Mouse (Mus musculus) liver, embryonic 13.5 days (tissue): ENCODE data around the gene Atp11b. TPM values are rescaled to one million over a fixed set of nuclear protein-coding genes. Genes with fewer than 3 reads are reported as not detected.

Experiments used
- ATAC-seq: fragments of 200-750 bp; cut with Nextera tagmentation; 2 replicates; pipeline ENCODE4 v1.8.0; 2017; ENCODE audit warnings: low read depth, mild to moderate bottlenecking, moderate number of reproducible peaks, moderate library complexity
- DNase-seq: peaks from one replicate; pipeline ENCODE4 v3.0.0; 2022
- H3K27ac ChIP-seq: fragments of 300-500 bp; sonication (generic); 2 replicates; pipeline ENCODE4 v1.5.1; 2015; ENCODE audit warnings: moderate library complexity, mild to moderate bottlenecking, inconsistent platforms
- H3K27me3 ChIP-seq: fragments of 300-500 bp; sonication (generic); 2 replicates; pipeline ENCODE4 v1.6.1; 2015; ENCODE audit warnings: mild to moderate bottlenecking, inconsistent platforms
- H3K36me3 ChIP-seq: fragments of 300-500 bp; sonication (generic); 2 replicates; pipeline ENCODE4 v1.6.1; 2015; ENCODE audit warnings: mild to moderate bottlenecking, inconsistent platforms
- H3K4me1 ChIP-seq: fragments of 300-500 bp; sonication (generic); replicated peaks from 2 replicates; pipeline ENCODE4 v1.6.1; 2015; ENCODE audit warnings: inconsistent platforms
- H3K4me2 ChIP-seq: fragments of 300-500 bp; sonication (generic); 2 replicates; pipeline ENCODE4 v1.6.1; 2015; ENCODE audit warnings: inconsistent platforms, mild to moderate bottlenecking, moderate library complexity
- H3K4me3 ChIP-seq: fragments of 300-500 bp; sonication (generic); replicated peaks from 2 replicates; pipeline ENCODE4 v1.5.1; 2015; ENCODE audit warnings: mild to moderate bottlenecking, inconsistent platforms
- H3K9ac ChIP-seq: fragments of 300-500 bp; sonication (generic); 2 replicates; pipeline ENCODE4 v1.6.1; 2015; ENCODE audit warnings: mild to moderate bottlenecking, inconsistent platforms
- H3K9me3 ChIP-seq: fragments of 300-500 bp; sonication (generic); replicated peaks from 2 replicates; pipeline ENCODE4 v1.6.1; 2016; ENCODE audit warnings: inconsistent platforms
- WGBS: fragments of 180-500 bp; shearing (Covaris S2); methylation state at CpG from one replicate; pipeline ENCODE4 v1.1.7; 2015; ENCODE audit not compliant: insufficient replicate concordance; 5-methylcytosine and 5-hydroxymethylcytosine counted together
- polyA plus RNA-seq: library from polyadenylated mRNA; unstranded; fragments of >200 nt; fragmentation: Nextera tagmentation; extraction: Ambion mirVana; gene quantifications from 2 replicates; pipeline ENCODE4 v1.2.1, GENCODE M21; 2015

The Atp11b gene
- polyA plus RNA-seq: 14.9 and 17.9 TPM in 2 replicates

DNA sequence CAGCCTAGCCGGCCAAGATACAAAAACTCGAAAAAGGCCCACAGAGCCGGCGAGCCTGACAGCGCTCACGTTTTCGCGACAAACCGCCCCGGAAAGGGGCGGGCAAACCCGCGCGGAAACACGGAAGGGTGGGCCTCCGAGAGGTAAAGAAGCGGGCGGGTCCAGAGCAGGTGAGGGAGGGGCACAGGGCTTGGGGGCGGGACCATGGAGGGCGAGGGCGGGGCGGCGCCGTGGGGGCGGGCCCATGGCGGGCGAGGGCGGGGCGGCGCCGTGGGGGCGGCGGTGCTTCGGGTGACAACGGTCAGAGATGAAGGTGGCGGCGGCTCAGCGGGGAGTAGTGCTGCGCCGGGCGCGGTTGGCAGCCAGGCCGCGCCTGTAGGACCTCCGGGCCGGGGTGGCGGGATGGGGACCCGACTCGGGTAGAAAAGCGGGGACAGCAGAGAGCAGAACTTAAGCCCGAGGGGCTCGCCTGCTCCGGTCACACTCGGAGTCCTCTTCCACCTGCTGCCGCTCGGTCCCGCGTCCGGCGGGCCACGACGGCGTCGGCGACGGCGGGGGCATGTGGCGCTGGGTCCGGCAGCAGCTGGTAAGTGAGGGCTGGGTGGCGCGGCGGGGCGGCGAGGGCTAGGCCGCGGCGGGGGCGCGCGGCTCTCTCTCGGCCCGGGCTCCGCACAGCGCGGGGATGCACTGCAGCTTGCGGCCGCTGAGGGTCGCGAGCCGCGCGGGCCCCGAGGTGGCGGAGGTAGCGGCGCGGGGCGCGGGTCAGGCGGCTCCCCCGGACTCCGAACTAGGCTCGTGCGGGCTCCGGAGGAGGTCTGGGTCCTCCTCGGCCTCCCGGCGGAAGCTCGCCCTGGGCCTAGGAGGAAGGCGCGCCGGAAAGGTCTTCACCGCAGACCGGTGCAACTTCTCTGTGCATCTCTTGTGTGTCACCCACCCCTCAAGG is at the start of gene Atp11b:
Gene Atp11b, plus strand, starts transcription at position 282 of the 943 bp plus-strand sequence.
- peak; percentile 71 for DNase-seq
- Histone ChIP-seq H3K36me3 (no peaks in the 10 kb centered on the region), H3K9ac (peak within 1 kb of the TSS; percentile 95), H3K9me3 (no peaks in the 10 kb centered on the region), H3K4me1 (peaks cover 33% of the 10 kb centered on the region), H3K27ac (peak within 1 kb of the TSS; percentile 92), H3K4me3 (peak within 1 kb of the TSS; percentile 91), H3K4me2 (peak within 1 kb of the TSS; percentile 90), H3K27me3 (no peaks in the 10 kb centered on the region)
- under 1% methylated on average over 99 of the region's 114 CpGs for WGBS
- ATAC-seq: peak; percentile 95

DNA sequence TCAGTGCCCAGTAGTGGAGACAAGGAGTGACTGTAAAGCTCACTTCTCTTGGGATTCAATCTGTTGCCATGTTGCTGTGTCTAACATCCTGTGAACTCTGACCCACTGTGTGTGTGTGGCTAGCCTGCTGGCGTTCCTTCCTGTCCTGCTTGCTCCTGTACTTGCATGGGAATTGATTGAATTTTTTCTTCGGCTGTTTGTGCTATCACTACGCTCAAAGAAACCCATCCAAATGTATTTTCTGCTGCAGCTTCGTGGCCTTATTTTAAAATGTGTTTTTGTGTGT is 49.6 kb upstream of the Atp11b start:
- Histone ChIP-seq H3K4me2 (no peak overlapping the region), H3K36me3 (no peaks in the 10 kb centered on the region), H3K4me3 (no peak overlapping the region), H3K27ac (no peak overlapping the region), H3K4me1 (peaks cover 5% of the 10 kb centered on the region; the same call in 1 of the 2 replicates), H3K27me3 (no peaks in the 10 kb centered on the region), H3K9ac (no peak overlapping the region), H3K9me3 (no peaks in the 10 kb centered on the region)
- 66% methylated on average over 4 of the region's 4 CpGs for WGBS
- DNase-seq (no peak), ATAC-seq (no peak)

DNA sequence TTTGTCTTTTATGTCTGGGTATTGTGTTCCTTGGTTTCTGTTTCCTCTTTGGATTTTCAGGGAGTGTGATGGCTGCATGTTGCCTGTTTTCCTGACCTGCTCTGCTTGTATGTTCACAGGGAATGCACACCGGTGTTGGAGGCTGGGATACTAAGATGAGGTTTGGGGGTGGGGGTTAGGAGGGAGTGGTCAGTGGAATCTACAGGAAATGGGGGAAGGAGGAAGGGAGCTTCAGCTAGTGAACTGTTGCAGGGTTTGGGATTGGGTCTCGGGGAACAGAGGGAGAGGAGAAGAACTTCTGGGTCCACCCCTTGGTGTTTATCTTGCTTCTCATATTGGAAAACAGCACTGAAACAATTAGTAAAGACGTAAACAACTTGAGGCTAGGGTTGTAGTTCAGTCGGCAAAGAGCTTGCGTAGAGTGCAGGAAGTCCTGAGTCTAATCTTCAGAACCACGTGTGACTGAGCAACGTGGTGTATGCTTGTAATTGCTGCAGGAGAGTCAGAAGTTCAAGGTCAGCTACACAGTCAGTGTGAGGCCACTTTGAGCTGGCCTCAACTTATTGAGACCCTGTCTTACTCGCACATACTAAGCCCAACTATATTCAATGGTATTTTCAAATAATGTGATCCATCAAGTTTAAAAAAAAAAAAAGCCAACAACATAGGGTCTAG is 34.2 kb upstream of the Atp11b start:
- DNase-seq (no peak), ATAC-seq (no peak)
- Histone ChIP-seq H3K36me3 (no peaks in the 10 kb centered on the region), H3K4me1 (peaks cover 16% of the 10 kb centered on the region), H3K27me3 (no peaks in the 10 kb centered on the region), H3K27ac (no peak overlapping the region), H3K9me3 (no peaks in the 10 kb centered on the region), H3K4me3 (no peak overlapping the region), H3K9ac (no peak overlapping the region), H3K4me2 (no peak overlapping the region)
- WGBS: 38% methylated on average over 8 of the region's 8 CpGs

DNA sequence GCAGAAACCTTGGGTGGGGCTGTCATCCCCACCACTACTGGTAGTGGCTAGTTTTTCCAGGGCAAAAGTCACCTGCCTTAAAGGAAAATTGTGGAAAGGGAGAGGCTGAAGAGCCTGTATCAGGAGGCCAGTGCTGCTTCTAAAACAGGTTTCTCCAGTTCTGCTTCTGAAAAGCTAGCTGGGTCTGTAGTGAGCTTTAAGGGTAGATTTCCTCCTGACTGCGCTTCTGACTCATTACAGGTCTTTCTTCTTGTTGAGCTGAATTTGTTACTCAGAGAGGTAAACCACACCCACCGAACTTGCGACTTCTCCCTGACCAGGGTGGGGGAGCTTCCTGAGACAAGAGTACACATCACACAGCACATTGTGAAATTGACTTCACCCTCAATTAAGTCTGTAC is 33.1 kb upstream of the Atp11b start:
- 26% methylated on average over 3 of the region's 3 CpGs for WGBS
- no peak for DNase-seq
- no peak overlapping the region for H3K9ac ChIP-seq
- no peaks in the 10 kb centered on the region for H3K27me3 ChIP-seq
- H3K27ac ChIP-seq: no peak overlapping the region
- no peak overlapping the region for H3K4me3 ChIP-seq
- H3K36me3 ChIP-seq: no peaks in the 10 kb centered on the region
- no peaks in the 10 kb centered on the region for H3K9me3 ChIP-seq
- no peak for ATAC-seq
- no peak overlapping the region for H3K4me2 ChIP-seq
- peaks cover 16% of the 10 kb centered on the region for H3K4me1 ChIP-seq

DNA sequence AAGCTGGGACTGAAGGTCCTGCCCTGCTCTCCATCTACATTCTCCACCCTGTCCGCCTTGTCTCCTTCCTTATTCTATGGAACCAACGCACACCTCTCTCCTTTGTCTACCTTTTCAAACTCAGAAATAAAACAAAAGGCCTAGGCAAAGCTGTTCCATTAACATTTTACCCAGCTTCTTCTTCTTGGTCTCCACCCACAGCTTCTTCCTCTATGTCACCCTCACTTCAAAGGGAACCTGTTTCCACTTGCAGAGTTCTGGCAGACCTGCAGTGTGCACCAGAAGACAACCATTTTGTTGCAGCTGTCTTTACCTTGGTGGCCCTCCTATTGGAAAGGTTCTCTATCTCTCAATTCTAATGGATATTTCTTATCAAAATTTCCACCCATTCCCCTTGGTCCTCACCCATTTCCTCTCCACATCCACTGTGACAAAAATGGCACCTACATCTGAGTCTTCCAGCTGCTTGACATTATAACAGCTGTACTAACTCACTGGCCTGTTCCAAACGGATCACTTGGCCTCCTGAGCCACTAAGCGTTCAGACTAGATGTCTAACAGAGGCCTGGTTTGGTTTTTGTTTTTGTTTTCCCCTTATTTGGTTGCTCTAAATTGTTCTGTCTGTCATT is 32.0 kb upstream of the Atp11b start:
- H3K4me3 ChIP-seq: no peak overlapping the region
- no peak overlapping the region for H3K27ac ChIP-seq
- peaks cover 16% of the 10 kb centered on the region for H3K4me1 ChIP-seq
- H3K9me3 ChIP-seq: no peaks in the 10 kb centered on the region
- 63% methylated on average over 4 of the region's 4 CpGs for WGBS
- no peak overlapping the region for H3K4me2 ChIP-seq
- ATAC-seq (no peak), DNase-seq (no peak)
- H3K9ac ChIP-seq: no peak overlapping the region
- H3K27me3 ChIP-seq: no peaks in the 10 kb centered on the region
- H3K36me3 ChIP-seq: no peaks in the 10 kb centered on the region

DNA sequence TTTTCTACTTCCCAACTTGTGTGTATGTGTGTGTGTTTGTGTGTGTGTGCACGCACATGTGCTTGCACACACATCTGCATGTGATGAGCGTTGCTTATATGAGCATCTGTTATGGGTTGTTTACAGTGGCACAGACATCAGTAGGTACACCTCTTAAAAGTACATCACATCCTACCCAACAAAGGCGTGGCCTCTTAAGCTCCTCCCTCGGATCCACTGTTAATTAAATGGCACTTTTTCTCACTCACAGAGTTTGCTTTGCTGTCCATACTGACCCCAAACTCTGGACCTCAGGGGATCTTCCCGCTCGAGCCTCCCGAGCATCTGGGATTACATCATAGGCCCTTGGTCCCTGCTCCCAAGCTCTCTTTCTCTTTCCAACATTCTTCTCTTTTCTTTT is 31.1 kb upstream of the Atp11b start:
- DNase-seq (no peak), ATAC-seq (no peak)
- H3K4me2 ChIP-seq: no peak overlapping the region
- H3K9ac ChIP-seq: no peak overlapping the region
- no peak overlapping the region for H3K27ac ChIP-seq
- H3K36me3 ChIP-seq: no peaks in the 10 kb centered on the region
- H3K9me3 ChIP-seq: no peaks in the 10 kb centered on the region
- WGBS: 74% methylated on average over 7 of the region's 7 CpGs
- no peak overlapping the region for H3K4me3 ChIP-seq
- H3K27me3 ChIP-seq: no peaks in the 10 kb centered on the region
- peaks cover 15% of the 10 kb centered on the region for H3K4me1 ChIP-seq

DNA sequence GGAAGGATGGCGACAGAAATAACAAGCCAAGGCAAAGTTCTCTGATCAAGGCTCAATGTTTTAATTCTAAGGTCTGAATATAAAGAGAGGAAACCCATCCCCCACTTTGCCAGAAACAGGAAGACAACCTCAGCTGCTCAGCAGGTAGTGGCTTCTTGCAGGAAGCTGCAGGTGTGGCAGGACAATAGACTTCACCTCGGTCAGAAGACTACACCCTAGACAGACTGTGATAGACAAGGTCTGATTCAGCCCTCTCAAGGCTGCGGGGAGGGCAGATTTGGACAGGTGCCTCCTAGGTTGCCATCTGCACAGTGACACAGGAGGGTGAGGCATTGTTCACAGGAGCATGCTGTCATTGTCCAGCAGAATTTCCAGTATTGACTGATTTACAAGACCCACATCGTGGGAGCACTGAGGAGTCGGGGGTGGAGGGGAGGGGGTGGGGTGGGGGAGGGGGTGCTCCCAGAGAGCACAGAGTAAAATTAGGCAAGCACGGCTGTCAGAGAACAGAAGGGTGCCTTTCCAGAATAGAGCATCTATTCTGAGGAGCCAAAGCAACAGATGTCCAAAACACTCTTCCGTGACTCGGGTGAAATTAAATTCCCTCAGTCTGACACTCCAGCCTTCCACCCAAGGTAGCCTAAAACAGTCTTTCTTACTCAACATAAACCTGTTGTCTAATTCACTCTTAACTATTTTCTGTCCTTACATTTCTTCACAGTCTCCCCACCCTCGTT is 30.2 kb upstream of the Atp11b start:
- Histone ChIP-seq H3K9me3 (no peaks in the 10 kb centered on the region), H3K4me2 (no peak overlapping the region), H3K36me3 (no peaks in the 10 kb centered on the region), H3K9ac (no peak overlapping the region), H3K27ac (no peak overlapping the region), H3K4me1 (peaks cover 13% of the 10 kb centered on the region), H3K27me3 (no peaks in the 10 kb centered on the region), H3K4me3 (no peak overlapping the region)
- no peak for ATAC-seq
- WGBS: 57% methylated on average over 9 of the region's 9 CpGs
- no peak for DNase-seq

DNA sequence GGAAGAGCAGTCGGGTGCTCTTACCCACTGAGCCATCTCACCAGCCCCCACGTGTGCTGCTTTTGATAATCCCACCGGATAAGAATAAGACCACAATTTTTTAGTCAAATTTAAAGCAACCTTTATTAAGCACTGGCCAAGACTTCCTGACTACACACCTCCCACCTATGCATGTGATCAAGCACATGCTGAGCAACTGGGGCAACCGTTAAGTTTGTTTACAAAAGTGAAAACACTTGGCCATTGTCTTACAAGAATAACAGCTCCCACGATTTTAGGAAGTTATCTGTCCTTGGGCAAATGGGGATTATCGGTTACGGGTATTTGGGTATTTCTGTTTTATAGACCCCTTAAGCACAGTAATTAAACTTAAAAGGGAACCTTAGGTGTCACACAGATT is 28.8 kb upstream of the Atp11b start:
- Histone ChIP-seq H3K4me1 (peaks cover 13% of the 10 kb centered on the region), H3K9me3 (no peaks in the 10 kb centered on the region), H3K36me3 (no peaks in the 10 kb centered on the region), H3K27me3 (no peaks in the 10 kb centered on the region), H3K4me2 (no peak overlapping the region), H3K27ac (no peak overlapping the region), H3K9ac (no peak overlapping the region), H3K4me3 (no peak overlapping the region)
- DNase-seq (no peak), ATAC-seq (no peak)
- 53% methylated on average over 7 of the region's 7 CpGs for WGBS

DNA sequence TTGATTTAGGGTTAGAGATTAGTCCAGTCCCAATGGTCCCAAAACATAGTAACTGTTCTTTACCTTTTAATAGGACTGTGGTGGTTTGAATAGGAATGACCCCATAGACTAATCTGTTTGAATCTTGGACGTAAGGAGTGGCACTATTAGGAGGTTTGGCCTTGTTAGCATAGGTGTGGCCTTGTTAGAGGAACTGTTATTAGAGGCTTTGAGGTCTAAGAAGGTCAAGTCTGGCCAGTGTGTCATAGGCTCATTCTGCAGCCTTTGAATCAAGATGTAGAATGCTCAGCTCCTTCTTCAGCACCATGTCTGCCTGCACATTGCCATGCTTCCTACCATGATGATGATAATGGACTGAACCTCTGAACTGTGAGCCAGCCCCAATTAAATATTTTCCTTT is 27.0 kb upstream of the Atp11b start:
- Histone ChIP-seq H3K27me3 (no peaks in the 10 kb centered on the region), H3K4me1 (no peaks in the 10 kb centered on the region), H3K36me3 (no peaks in the 10 kb centered on the region), H3K9ac (no peak overlapping the region), H3K27ac (no peak overlapping the region), H3K9me3 (no peaks in the 10 kb centered on the region), H3K4me2 (no peak overlapping the region), H3K4me3 (no peak overlapping the region)
- ATAC-seq: no peak
- DNase-seq: no peak
- 53% methylated on average over 1 of the region's 1 CpGs for WGBS

DNA sequence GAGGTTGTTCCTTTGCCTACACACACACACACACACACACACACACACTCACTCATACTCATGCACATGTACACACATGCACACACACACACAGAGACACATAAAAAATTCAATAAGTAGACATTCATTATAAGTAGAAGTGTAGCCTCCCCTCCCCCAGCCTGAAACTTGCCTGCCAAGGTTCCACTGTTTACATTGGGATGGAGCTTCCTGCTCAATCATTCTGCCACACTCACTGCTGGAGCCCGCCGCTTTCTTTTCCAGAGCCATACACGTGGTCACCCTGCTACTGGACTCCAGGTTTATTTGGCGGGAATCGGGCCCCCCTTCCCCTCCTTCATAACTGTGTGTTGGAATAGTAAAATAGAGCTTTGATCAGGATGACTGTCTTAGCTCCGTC is 24.4 kb upstream of the Atp11b start:
- DNase-seq: no peak
- Histone ChIP-seq H3K27me3 (no peaks in the 10 kb centered on the region), H3K4me3 (no peak overlapping the region), H3K27ac (no peak overlapping the region), H3K4me1 (peaks cover 9% of the 10 kb centered on the region; the same call in 1 of the 2 replicates), H3K9ac (no peak overlapping the region), H3K9me3 (no peaks in the 10 kb centered on the region), H3K4me2 (no peak overlapping the region), H3K36me3 (no peaks in the 10 kb centered on the region)
- ATAC-seq: no peak
- WGBS: 68% methylated on average over 6 of the region's 6 CpGs
